Mouse (Mus musculus) G1E (cell line): Measurements from ENCODE around the gene Nrf1. TPM values are rescaled to one million over a fixed set of nuclear protein-coding genes. Genes with fewer than 3 reads are reported as not detected.

ENCODE experiments used
- ATAC-seq: 2 replicates; pipeline ENCODE4 v1.8.0; 2016; ENCODE audit warnings: mild to moderate bottlenecking; ENCODE audit not compliant: insufficient number of reproducible peaks, poor library complexity, low FRiP score, severe bottlenecking; ENCODE audit errors: extremely low read depth
- DNase-seq: peaks from one replicate; pipeline ENCODE4 v3.0.0; 2012; ENCODE audit warnings: low spot score
- H3K27me3 ChIP-seq: 2 replicates; pipeline ENCODE4 v1.6.1; 2012; ENCODE audit warnings: mild to moderate bottlenecking, low read length, inconsistent platforms; ENCODE audit not compliant: insufficient read depth
- H3K36me3 ChIP-seq: replicated peaks from 2 replicates; pipeline ENCODE3; 2012; ENCODE audit warnings: mild to moderate bottlenecking, inconsistent platforms
- H3K4me1 ChIP-seq: 2 replicates; pipeline ENCODE4 v1.6.1; 2012; ENCODE audit warnings: low read depth, low read length, inconsistent platforms, mixed read lengths; ENCODE audit not compliant: insufficient read depth
- H3K4me3 ChIP-seq: 2 replicates; pipeline ENCODE4 v1.5.1; 2012; ENCODE audit warnings: low read depth, mild to moderate bottlenecking, inconsistent platforms, low read length, moderate library complexity, mixed read lengths
- H3K9me3 ChIP-seq: replicated peaks from 2 replicates; pipeline ENCODE4 v1.6.1; 2012; ENCODE audit warnings: inconsistent platforms
- CTCF ChIP-seq: IDR thresholded peaks from 2 replicates; pipeline ENCODE4 v1.5.1; 2012; ENCODE audit warnings: low read depth, low read length, inconsistent platforms, mixed read lengths
- GATA1 ChIP-seq: IDR thresholded peaks from 2 replicates; pipeline ENCODE4 v1.6.1; 2012; ENCODE audit warnings: borderline replicate concordance, low read length, inconsistent platforms, mixed read lengths
- GATA2 ChIP-seq: IDR thresholded peaks from 2 replicates; pipeline ENCODE4 v1.6.1; 2012; ENCODE audit warnings: low read depth, low read length, inconsistent platforms, borderline replicate concordance
- POLR2AphosphoS5 ChIP-seq: IDR thresholded peaks from 2 replicates; pipeline ENCODE4 v1.6.1; 2012; ENCODE audit warnings: low read depth, low read length, inconsistent platforms; ENCODE audit not compliant: insufficient replicate concordance
- TAL1 ChIP-seq: conservative IDR thresholded peaks from 2 replicates; pipeline ENCODE4 v1.6.1; 2012; ENCODE audit warnings: low read depth, low read length, inconsistent platforms, mixed read lengths
- polyA plus RNA-seq: library from polyadenylated mRNA; stranded (reverse); fragments of >175 nt; gene quantifications from 2 replicates; pipeline ENCODE4 v1.2.3, GENCODE M21; 2012
- total RNA-seq, 2 experiments: library from RNA; stranded (forward) in 1 of 2; stranded (reverse) in 1 of 2; fragments of 200-1000 nt in 1 of 2; fragments of >200 nt in 1 of 2; fragmentation: Nextera tagmentation in 1 of 2; gene quantifications; 2 replicates each; pipeline ENCODE4 v1.2.3; 2014 to 2017

Gene Nrf1
- total and polyA plus RNA-seq, 3 experiments = 9.7 to 79.0 (median 52.4) TPM

DNA sequence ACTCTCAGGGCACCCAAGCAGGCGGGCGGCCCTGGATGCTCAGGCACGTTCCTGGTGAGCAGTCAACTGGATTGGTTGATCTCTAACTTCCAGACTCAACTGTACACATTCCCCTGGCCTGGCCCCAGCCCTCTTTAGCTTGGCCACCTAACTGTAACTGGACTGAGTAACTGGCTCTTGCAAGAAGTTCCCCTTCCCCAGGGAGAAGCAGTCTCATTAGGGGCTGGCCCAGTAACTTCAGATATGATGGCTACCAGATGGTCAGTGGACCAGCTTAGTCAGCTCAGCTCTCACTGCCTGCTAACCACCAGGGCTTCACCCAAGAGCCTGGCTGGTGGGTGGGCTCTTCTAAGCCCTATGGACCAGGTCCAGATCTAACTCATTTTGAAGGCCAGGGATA lies 120.5 kb downstream of the Nrf1 start:
- Histone ChIP-seq H3K4me3 (no peak overlapping the region), H3K4me1 (peaks cover 12% of the 10 kb centered on the region), H3K36me3 (no peaks in the 10 kb centered on the region), H3K27me3 (peaks cover 80% of the 10 kb centered on the region), H3K9me3 (peaks cover 6% of the 10 kb centered on the region; the same call in 1 of the 2 replicates)
- DNase-seq (no peak), ATAC-seq (no peak)
- TF ChIP-seq CTCF = no peak

DNA sequence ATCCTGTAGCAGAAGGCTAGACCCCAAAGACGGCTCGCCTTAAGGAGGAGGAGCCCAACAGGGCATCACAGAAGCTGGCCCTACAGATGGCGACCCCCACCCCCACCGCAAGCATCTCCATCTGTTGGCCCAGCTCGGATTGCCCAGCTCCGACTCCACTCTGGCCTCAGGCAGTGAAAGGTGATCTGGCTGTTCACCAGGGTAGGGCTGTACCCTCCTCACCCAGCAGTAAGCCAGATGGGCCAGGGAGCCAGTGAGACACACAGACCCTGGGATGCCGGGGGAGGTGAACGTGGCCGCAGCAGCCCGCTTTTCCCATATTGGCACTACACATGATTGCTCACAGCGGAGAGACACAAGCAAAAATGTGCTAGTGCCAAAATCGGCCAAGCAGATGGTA lies 121.4 kb downstream of the Nrf1 start:
- peaks cover 88% of the 10 kb centered on the region for H3K27me3 ChIP-seq
- H3K36me3 ChIP-seq = no peaks in the 10 kb centered on the region
- no peak for ATAC-seq
- DNase-seq = no peak
- H3K4me3 ChIP-seq = peak overlapping the region; percentile 18; the same call in 1 of the 2 replicates
- peaks cover 8% of the 10 kb centered on the region; the same call in 1 of the 2 replicates for H3K9me3 ChIP-seq
- no peak for TF ChIP-seq TAL1
- H3K4me1 ChIP-seq = peaks cover 21% of the 10 kb centered on the region

DNA sequence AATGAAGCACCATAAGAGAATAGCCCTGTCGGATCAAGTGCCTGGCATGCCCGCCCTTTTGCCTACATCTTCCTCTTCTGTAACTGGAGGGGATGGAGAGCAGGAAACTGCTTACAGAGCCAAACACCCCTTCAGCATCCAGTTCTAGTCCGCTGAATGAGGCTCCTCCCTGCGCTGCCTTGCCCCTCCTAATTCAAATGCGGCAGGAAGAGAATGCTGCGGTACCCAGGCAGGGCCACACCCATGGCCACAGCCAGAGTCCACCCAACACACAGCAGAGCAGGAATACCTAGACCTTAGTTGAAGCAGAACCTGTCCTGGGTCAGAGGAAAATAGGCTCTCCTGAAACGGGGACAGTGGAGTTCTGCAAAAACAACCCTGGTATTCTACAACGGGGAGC lies 123.4 kb downstream of the Nrf1 start:
- H3K27me3 ChIP-seq = peaks cover 100% of the 10 kb centered on the region
- no peak for ATAC-seq
- H3K4me1 ChIP-seq = peaks cover 42% of the 10 kb centered on the region
- no peak for TF ChIP-seq GATA2
- TF ChIP-seq TAL1 = no peak
- TF ChIP-seq POLR2AphosphoS5 = no peak
- no peak for TF ChIP-seq GATA1
- TF ChIP-seq CTCF = no peak
- no peak for DNase-seq
- H3K9me3 ChIP-seq = peaks cover 8% of the 10 kb centered on the region; the same call in 1 of the 2 replicates
- H3K36me3 ChIP-seq = no peaks in the 10 kb centered on the region
- H3K4me3 ChIP-seq = no peak overlapping the region

DNA sequence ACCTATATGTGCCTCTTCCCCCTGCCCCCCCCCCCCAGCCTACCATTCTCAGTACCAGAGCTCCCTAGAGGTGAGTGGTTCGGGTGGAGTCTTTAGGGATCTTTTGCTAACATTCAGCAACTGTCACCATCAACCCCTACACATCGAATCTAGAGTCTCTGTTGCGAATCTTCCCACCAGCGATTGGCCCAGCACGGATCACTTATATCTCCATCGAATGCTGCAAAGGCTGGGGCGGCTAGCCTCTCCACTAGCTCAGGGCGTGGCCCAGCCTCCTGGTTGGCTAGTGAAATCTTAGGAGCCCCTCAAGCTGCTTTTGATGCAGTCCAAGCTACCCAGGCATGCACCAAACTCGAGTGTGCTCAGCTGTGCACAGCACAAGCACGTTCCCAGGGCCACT lies 124.2 kb downstream of the Nrf1 start:
- peaks cover 46% of the 10 kb centered on the region for H3K4me1 ChIP-seq
- H3K27me3 ChIP-seq = peaks cover 100% of the 10 kb centered on the region
- no peaks in the 10 kb centered on the region for H3K36me3 ChIP-seq
- ATAC-seq (no peak), DNase-seq (no peak)
- H3K4me3 ChIP-seq = no peak overlapping the region
- H3K9me3 ChIP-seq = peaks cover 8% of the 10 kb centered on the region; the same call in 1 of the 2 replicates
- TF ChIP-seq CTCF (no peak), TAL1 (no peak), GATA2 (no peak), POLR2AphosphoS5 (no peak), GATA1 (no peak)

DNA sequence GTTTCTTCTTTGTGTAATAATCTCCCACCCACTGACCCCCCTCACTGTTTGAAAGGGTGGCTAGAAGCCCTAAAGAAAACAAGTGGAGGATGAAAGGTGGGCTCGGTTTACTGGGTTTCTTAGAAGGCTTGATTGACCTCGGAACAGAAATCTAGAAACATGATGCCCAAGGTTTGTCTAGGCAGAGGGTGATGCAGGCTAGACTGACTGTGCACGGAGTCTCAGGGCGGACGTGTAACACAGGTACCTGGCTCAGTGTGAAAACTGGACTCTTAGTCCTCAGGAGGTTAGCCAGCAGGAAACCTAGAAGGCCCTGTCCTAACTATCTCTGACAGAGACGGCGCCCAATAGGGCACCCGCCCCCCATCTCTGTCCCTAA lies 124.6 kb downstream of the Nrf1 start:
- H3K36me3 ChIP-seq = no peaks in the 10 kb centered on the region
- TF ChIP-seq TAL1 (no peak), POLR2AphosphoS5 (no peak), CTCF (no peak), GATA1 (no peak), GATA2 (no peak)
- ATAC-seq = no peak
- peaks cover 46% of the 10 kb centered on the region for H3K4me1 ChIP-seq
- no peak overlapping the region for H3K4me3 ChIP-seq
- DNase-seq = no peak
- H3K9me3 ChIP-seq = peaks cover 8% of the 10 kb centered on the region; the same call in 1 of the 2 replicates
- peaks cover 100% of the 10 kb centered on the region for H3K27me3 ChIP-seq

DNA sequence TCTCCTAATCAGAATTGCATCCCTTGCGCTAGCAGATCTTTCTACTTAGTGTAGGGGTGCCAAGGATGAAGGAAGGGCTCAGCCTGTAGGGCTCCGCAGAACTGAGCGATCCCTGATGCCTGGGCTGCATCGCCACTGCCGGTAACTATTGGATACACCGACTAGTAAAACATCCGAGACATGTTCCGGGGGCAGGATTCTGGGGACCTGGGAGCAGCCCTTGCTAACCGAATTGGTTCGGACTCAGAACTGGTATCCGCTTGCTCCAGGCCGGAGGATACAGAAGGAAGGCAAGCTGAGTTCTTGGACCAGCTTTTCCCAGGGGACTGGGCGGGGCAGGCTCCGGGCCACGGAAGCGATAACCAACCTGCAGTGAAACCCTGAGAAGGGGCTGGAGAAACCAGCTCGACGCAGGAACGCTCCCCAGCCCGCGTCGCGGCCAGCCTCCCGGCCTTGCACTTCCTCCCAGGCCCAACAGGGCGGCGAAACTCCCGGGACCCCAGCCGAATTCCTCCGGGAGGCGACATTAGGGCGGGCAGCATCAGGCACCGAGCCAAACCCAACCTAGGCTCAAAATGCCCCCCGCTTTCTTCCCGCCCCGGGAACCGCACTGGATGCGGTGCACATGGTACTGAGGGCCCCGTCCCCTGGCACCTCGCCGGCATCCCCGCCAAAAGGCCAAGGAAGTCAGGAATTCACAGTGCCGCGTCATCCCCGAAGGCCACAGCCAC lies 125.2 kb downstream of the Nrf1 start:
- Histone ChIP-seq H3K36me3 (no peaks in the 10 kb centered on the region), H3K4me3 (peak overlapping the region; percentile 71; the same call in 1 of the 2 replicates), H3K9me3 (peaks cover 8% of the 10 kb centered on the region; the same call in 1 of the 2 replicates), H3K27me3 (peaks cover 98% of the 10 kb centered on the region), H3K4me1 (peaks cover 46% of the 10 kb centered on the region)
- ATAC-seq (no peak), DNase-seq (no peak)
- TF ChIP-seq POLR2AphosphoS5 = no peak
- no peak for TF ChIP-seq TAL1
- no peak for TF ChIP-seq GATA2
- TF ChIP-seq GATA1 = no peak
- no peak for TF ChIP-seq CTCF
